Mouse (Mus musculus): ENCODE measurements around the gene Trim67. TPM values are rescaled to one million over a fixed set of nuclear protein-coding genes. Genes with fewer than 3 reads are reported as not detected.

Gene Trim67
- polyA plus RNA-seq, 1 experiment from 2014 or later = 0.33 TPM

- DNase-seq (ENCODE audit: low read depth, low spot score) (no peak), ATAC-seq (no peak)
- POLR2A ChIA-PET = interaction anchor here (0.6 kb wide), 1 partner anchor 1276 kb away, joined by 3 read pairs; no protein-coding TSS in a partner anchor
- H3K27me3 ChIP-seq = peaks cover 19% of the 10 kb centered on the region
- in situ Hi-C loops (cut with MboI; ENCODE audit: low pct_unique_long_range_greater_than_20kb) = no loop called here
- TF ChIP-seq CTCF (IDR thresholded peaks at IDR 0.05) = no peak
- CTCF ChIA-PET = no interaction called here
Observed at GRCm38 (mm10) chr8:124763061-124763460, 29.8 kb upstream of the Trim67 start.

GRCm38 (mm10) chr8:124772389-124772788 is 20.5 kb upstream of the Trim67 start:
- in situ Hi-C loops (cut with MboI; ENCODE audit: low pct_unique_long_range_greater_than_20kb) = no loop called here
- DNase-seq (ENCODE audit: low read depth, low spot score) = no peak
- CTCF ChIA-PET = no interaction called here
- POLR2A ChIA-PET = no interaction called here
- ATAC-seq = no peak
- H3K27me3 ChIP-seq = peaks cover 11% of the 10 kb centered on the region
- no peak for TF ChIP-seq CTCF (IDR thresholded peaks at IDR 0.05)

- ATAC-seq (no peak), DNase-seq (ENCODE audit: low read depth, low spot score) (no peak)
- CTCF ChIA-PET = interaction anchor here (1.1 to 1.7 kb wide), 2 partner anchors 17 to 37 kb away, joined by 3 to 4 read pairs; no protein-coding TSS in a partner anchor
- in situ Hi-C loops (cut with MboI; ENCODE audit: low pct_unique_long_range_greater_than_20kb) = no loop called here
- POLR2A ChIA-PET = interaction anchor here (0.5 kb wide), 1 partner anchor 170 kb away, joined by 11 read pairs; no protein-coding TSS in a partner anchor
- H3K27me3 ChIP-seq = peaks cover 11% of the 10 kb centered on the region
- peak; percentile 92 for TF ChIP-seq CTCF (IDR thresholded peaks at IDR 0.05)
Observed at GRCm38 (mm10) chr8:124775695-124776094, 17.2 kb upstream of the Trim67 start.

- peak; percentile 83 for ATAC-seq
- CTCF ChIA-PET = interaction anchor here (0.5 to 0.9 kb wide), 2 partner anchors 31 to 606 kb away, joined by 3 read pairs; no protein-coding TSS in a partner anchor
- POLR2A ChIA-PET = no interaction called here
- TF ChIP-seq CTCF (IDR thresholded peaks at IDR 0.05) = no peak
- peak; percentile 44 for DNase-seq (ENCODE audit: low read depth, low spot score)
- H3K27me3 ChIP-seq = peaks cover 19% of the 10 kb centered on the region
- in situ Hi-C loops (cut with MboI; ENCODE audit: low pct_unique_long_range_greater_than_20kb) = no loop called here
Observed at GRCm38 (mm10) chr8:124780236-124780635, 12.7 kb upstream of the Trim67 start.

- TF ChIP-seq CTCF (IDR thresholded peaks at IDR 0.05) = no peak
- CTCF ChIA-PET = interaction anchor here (0.6 kb wide), 1 partner anchor 27 kb away, joined by 4 read pairs; no protein-coding TSS in a partner anchor
- DNase-seq (ENCODE audit: low read depth, low spot score) (no peak), ATAC-seq (no peak)
- in situ Hi-C loops (cut with MboI; ENCODE audit: low pct_unique_long_range_greater_than_20kb) = no loop called here
- POLR2A ChIA-PET = interaction anchor here (0.6 kb wide), 1 partner anchor 20 kb away, joined by 3 read pairs; no protein-coding TSS in a partner anchor
- peaks cover 25% of the 10 kb centered on the region for H3K27me3 ChIP-seq
Observed at GRCm38 (mm10) chr8:124782431-124782830, 10.5 kb upstream of the Trim67 start.

GRCm38 (mm10) chr8:124783228-124783627 is 9.7 kb upstream of the Trim67 start:
- H3K27me3 ChIP-seq = peaks cover 30% of the 10 kb centered on the region
- no peak for ATAC-seq
- ChIA-PET CTCF (no interaction called here), POLR2A (no interaction called here)
- no peak for TF ChIP-seq CTCF (IDR thresholded peaks at IDR 0.05)
- in situ Hi-C loops (cut with MboI; ENCODE audit: low pct_unique_long_range_greater_than_20kb) = no loop called here
- no peak for DNase-seq (ENCODE audit: low read depth, low spot score)

GRCm38 (mm10) chr8:124784613-124785012 is 8.3 kb upstream of the Trim67 start:
- ATAC-seq (no peak), DNase-seq (ENCODE audit: low read depth, low spot score) (no peak)
- no peak for TF ChIP-seq CTCF (IDR thresholded peaks at IDR 0.05)
- POLR2A ChIA-PET = no interaction called here
- CTCF ChIA-PET = no interaction called here
- in situ Hi-C loops (cut with MboI; ENCODE audit: low pct_unique_long_range_greater_than_20kb) = no loop called here
- H3K27me3 ChIP-seq = peaks cover 41% of the 10 kb centered on the region

- DNase-seq (ENCODE audit: low read depth, low spot score) (no peak), ATAC-seq (no peak)
- POLR2A ChIA-PET = no interaction called here
- peaks cover 55% of the 10 kb centered on the region for H3K27me3 ChIP-seq
- in situ Hi-C loops (cut with MboI; ENCODE audit: low pct_unique_long_range_greater_than_20kb) = no loop called here
- TF ChIP-seq CTCF (IDR thresholded peaks at IDR 0.05) = no peak
- CTCF ChIA-PET = no interaction called here
Observed at GRCm38 (mm10) chr8:124790676-124791075, 2.2 kb upstream of the Trim67 start.

- in situ Hi-C loops (cut with MboI; ENCODE audit: low pct_unique_long_range_greater_than_20kb) = no loop called here
- peaks cover 57% of the 10 kb centered on the region for H3K27me3 ChIP-seq
- DNase-seq (ENCODE audit: low read depth, low spot score) (no peak), ATAC-seq (no peak)
- POLR2A ChIA-PET = interaction anchor here (0.5 to 0.9 kb wide), 2 partner anchors 70 to 911 kb away, joined by 3 read pairs; partner anchors contain the start of genes Arv1 and Ttc13
- TF ChIP-seq CTCF (IDR thresholded peaks at IDR 0.05) = no peak
- CTCF ChIA-PET = interaction anchor here (1.1 to 1.8 kb wide), 2 partner anchors 15 to 17 kb away, joined by 3 to 5 read pairs; no protein-coding TSS in a partner anchor
Observed at GRCm38 (mm10) chr8:124791751-124792150, 1.1 kb upstream of the Trim67 start.

GRCm38 (mm10) chr8:124792186-124792585 is 706 bp upstream of the Trim67 start:
- ChIA-PET POLR2A (interaction anchor here (0.5 to 0.9 kb wide), 4 partner anchors 8 to 912 kb away, joined by 3 to 9 read pairs (median 3); partner anchors contain the start of genes Arv1 and Ttc13), CTCF (interaction anchor here (1.1 to 1.8 kb wide), 2 partner anchors 16 to 17 kb away, joined by 3 to 5 read pairs; no protein-coding TSS in a partner anchor)
- H3K27me3 ChIP-seq = peaks cover 54% of the 10 kb centered on the region
- in situ Hi-C loops (cut with MboI; ENCODE audit: low pct_unique_long_range_greater_than_20kb) = no loop called here
- DNase-seq (ENCODE audit: low read depth, low spot score) (no peak), ATAC-seq (no peak)
- TF ChIP-seq CTCF (IDR thresholded peaks at IDR 0.05) = no peak

- ChIA-PET POLR2A (interaction anchor here (0.6 kb wide), 1 partner anchor 175 kb away, joined by 3 read pairs; no protein-coding TSS in a partner anchor), CTCF (interaction anchor here (1.8 kb wide), 1 partner anchor 17 kb away, joined by 5 read pairs; no protein-coding TSS in a partner anchor)
- in situ Hi-C loops (cut with MboI; ENCODE audit: low pct_unique_long_range_greater_than_20kb) = no loop called here
- TF ChIP-seq CTCF (IDR thresholded peaks at IDR 0.05) = no peak
- DNase-seq (ENCODE audit: low read depth, low spot score) (peak; percentile 28), ATAC-seq (peak; percentile 79)
- H3K27me3 ChIP-seq = peaks cover 52% of the 10 kb centered on the region
Observed at GRCm38 (mm10) chr8:124793172-124793651, 320 bp downstream of the Trim67 start.
